Mouse (Mus musculus) heart, embryonic 15.5 days (tissue): ENCODE measurements around the gene Carf. TPM values are rescaled to one million over a fixed set of nuclear protein-coding genes. Genes with fewer than 3 reads are reported as not detected.
"Not testable (repeated sequence)": the region's sequence is repeated elsewhere in the genome, so short reads cannot be mapped to it uniquely, and the experiment has no call there.

Experiments
- ATAC-seq: fragments of 200-750 bp; cut with Nextera tagmentation; replicated peaks from 2 replicates; pipeline ENCODE4 v1.8.0; 2017; ENCODE audit warnings: low read depth, moderate TSS enrichment; ENCODE audit not compliant: insufficient number of reproducible peaks, insufficient read depth, low FRiP score
- H3K27ac ChIP-seq: fragments of 300-500 bp; sonication (generic); 2 replicates; pipeline ENCODE4 v1.5.1; 2015; ENCODE audit warnings: mild to moderate bottlenecking, inconsistent platforms
- H3K27me3 ChIP-seq: fragments of 300-500 bp; sonication (generic); 2 replicates; pipeline ENCODE4 v1.6.1; 2015; ENCODE audit warnings: inconsistent platforms
- H3K36me3 ChIP-seq: fragments of 300-500 bp; sonication (generic); 2 replicates; pipeline ENCODE4 v1.6.1; 2015; ENCODE audit warnings: mild to moderate bottlenecking, inconsistent platforms
- H3K4me1 ChIP-seq: fragments of 300-500 bp; sonication (generic); replicated peaks from 2 replicates; pipeline ENCODE4 v1.6.1; 2015; ENCODE audit warnings: inconsistent platforms
- H3K4me2 ChIP-seq: fragments of 300-500 bp; sonication (generic); 2 replicates; pipeline ENCODE4 v1.6.1; 2015; ENCODE audit warnings: inconsistent platforms, mild to moderate bottlenecking, moderate library complexity
- H3K4me3 ChIP-seq: fragments of 300-500 bp; sonication (generic); 2 replicates; pipeline ENCODE4 v1.5.1; 2015; ENCODE audit warnings: mild to moderate bottlenecking, inconsistent platforms
- H3K9ac ChIP-seq: fragments of 300-500 bp; sonication (generic); 2 replicates; pipeline ENCODE4 v1.6.1; 2015; ENCODE audit warnings: mild to moderate bottlenecking, inconsistent platforms
- H3K9me3 ChIP-seq: fragments of 300-500 bp; sonication (generic); replicated peaks from 2 replicates; pipeline ENCODE4 v1.6.1; 2016; ENCODE audit warnings: inconsistent platforms
- WGBS: fragments of 180-500 bp; shearing (Covaris S2); methylation state at CpG from one replicate; pipeline ENCODE4 v1.1.7; 2015; ENCODE audit warnings: mixed read lengths; 5-methylcytosine and 5-hydroxymethylcytosine counted together
- polyA plus RNA-seq: library from polyadenylated mRNA; unstranded; fragments of >200 nt; fragmentation: Nextera tagmentation; extraction: Ambion mirVana; gene quantifications from 2 replicates; pipeline ENCODE4 v1.2.1, GENCODE M21; 2015

Gene Carf
- polyA plus RNA-seq, 1 experiment from 2014 or later = 4.6 TPM

- no peak overlapping the region for H3K4me2 ChIP-seq
- no peak overlapping the region for H3K27ac ChIP-seq
- no peak overlapping the region for H3K9ac ChIP-seq
- H3K27me3 ChIP-seq = no peaks in the 10 kb centered on the region
- H3K4me1 ChIP-seq = no peaks in the 10 kb centered on the region
- WGBS = 72% methylated on average over 7 of the region's 7 CpGs
- ATAC-seq = no peak
- H3K4me3 ChIP-seq = no peak overlapping the region
- peaks cover 20% of the 10 kb centered on the region; the same call in 1 of the 2 replicates for H3K36me3 ChIP-seq
- no peaks in the 10 kb centered on the region for H3K9me3 ChIP-seq
Measured at GRCm38 (mm10) chr1:60117721-60118455, 19.8 kb downstream of the Carf start.

DNA sequence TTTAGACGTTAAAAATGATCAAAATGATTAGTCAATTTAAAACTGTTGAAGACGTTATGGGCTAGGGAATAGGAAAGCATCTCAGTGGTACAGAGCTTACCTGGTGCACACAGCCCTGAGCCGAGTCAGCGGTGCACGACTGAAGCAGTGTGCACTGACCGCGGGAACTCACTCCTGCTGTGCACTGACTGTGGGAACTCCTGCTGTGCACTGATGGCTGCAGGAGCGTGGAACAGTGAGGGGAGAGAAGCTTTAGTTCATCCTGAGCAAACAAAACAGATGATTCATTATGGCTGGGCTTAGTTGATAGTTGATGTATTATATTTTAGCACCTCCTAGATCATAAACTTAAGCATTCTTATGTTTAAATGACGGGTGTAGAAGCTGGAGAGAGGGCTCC, 39.3 kb downstream of the Carf start:
- H3K27me3 ChIP-seq = no peaks in the 10 kb centered on the region
- no peaks in the 10 kb centered on the region for H3K9me3 ChIP-seq
- H3K4me2 ChIP-seq = no peak overlapping the region
- no peaks in the 10 kb centered on the region for H3K4me1 ChIP-seq
- no peak overlapping the region for H3K27ac ChIP-seq
- WGBS = 64% methylated on average over 9 of the region's 9 CpGs
- no peak overlapping the region for H3K4me3 ChIP-seq
- H3K9ac ChIP-seq = no peak overlapping the region
- ATAC-seq = no peak
- no peaks in the 10 kb centered on the region; the same call in 1 of the 2 replicates for H3K36me3 ChIP-seq

GRCm38 (mm10) chr1:60152700-60153099, 54.7 kb downstream of the Carf start:
- no peak overlapping the region for H3K27ac ChIP-seq
- peaks cover 6% of the 10 kb centered on the region for H3K36me3 ChIP-seq
- no peaks in the 10 kb centered on the region for H3K4me1 ChIP-seq
- no peaks in the 10 kb centered on the region for H3K27me3 ChIP-seq
- WGBS = 73% methylated on average over 5 of the region's 5 CpGs
- no peak for ATAC-seq
- H3K4me3 ChIP-seq = no peak overlapping the region
- H3K9me3 ChIP-seq = no peaks in the 10 kb centered on the region
- no peak overlapping the region for H3K9ac ChIP-seq
- no peak overlapping the region for H3K4me2 ChIP-seq

DNA sequence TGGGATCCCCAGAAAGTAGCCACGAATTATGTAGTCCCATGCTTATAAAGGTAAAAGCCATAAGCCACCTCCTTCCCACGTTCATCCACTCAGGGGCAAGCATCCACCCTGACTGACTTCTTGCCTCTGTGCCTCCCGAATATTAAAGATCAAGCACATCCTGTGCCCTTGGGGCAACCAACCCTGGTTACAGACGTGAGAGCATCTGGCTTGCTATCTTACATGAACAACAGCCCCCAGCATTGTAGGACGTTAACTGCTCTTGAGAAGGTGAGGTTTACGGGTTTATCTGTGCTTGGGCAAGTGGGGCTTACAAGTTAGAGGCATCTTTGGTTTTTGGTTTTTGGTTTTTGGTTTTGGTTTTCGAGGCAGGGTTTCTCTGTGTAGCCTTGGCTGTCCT, 58.6 kb downstream of the Carf start:
- no peak overlapping the region for H3K9ac ChIP-seq
- 82% methylated on average over 7 of the region's 7 CpGs for WGBS
- no peaks in the 10 kb centered on the region for H3K9me3 ChIP-seq
- H3K4me1 ChIP-seq = no peaks in the 10 kb centered on the region
- no peak for ATAC-seq
- no peaks in the 10 kb centered on the region for H3K36me3 ChIP-seq
- H3K4me3 ChIP-seq = no peak overlapping the region
- no peaks in the 10 kb centered on the region for H3K27me3 ChIP-seq
- no peak overlapping the region for H3K4me2 ChIP-seq
- H3K27ac ChIP-seq = no peak overlapping the region

- 38% methylated on average over 3 of the region's 3 CpGs for WGBS
- Histone ChIP-seq H3K27me3 (no peaks in the 10 kb centered on the region), H3K27ac (no peak overlapping the region), H3K9me3 (no peaks in the 10 kb centered on the region), H3K4me2 (no peak overlapping the region), H3K36me3 (no peaks in the 10 kb centered on the region), H3K9ac (no peak overlapping the region), H3K4me1 (no peaks in the 10 kb centered on the region), H3K4me3 (no peak overlapping the region)
- no peak for ATAC-seq
Measured at GRCm38 (mm10) chr1:60158411-60158810, 60.4 kb downstream of the Carf start.

GRCm38 (mm10) chr1:60163676-60164075, 65.6 kb downstream of the Carf start:
- Histone ChIP-seq H3K9ac (no peak overlapping the region), H3K9me3 (no peaks in the 10 kb centered on the region), H3K27me3 (no peaks in the 10 kb centered on the region), H3K27ac (no peak overlapping the region), H3K4me2 (no peak overlapping the region), H3K36me3 (no peaks in the 10 kb centered on the region), H3K4me3 (no peak overlapping the region), H3K4me1 (no peaks in the 10 kb centered on the region)
- WGBS = 80% methylated on average over 3 of the region's 3 CpGs
- no peak for ATAC-seq

- Histone ChIP-seq H3K9me3 (no peaks in the 10 kb centered on the region), H3K4me2 (no peak overlapping the region), H3K4me3 (no peak overlapping the region), H3K36me3 (no peaks in the 10 kb centered on the region), H3K9ac (no peak overlapping the region), H3K27me3 (no peaks in the 10 kb centered on the region), H3K4me1 (peaks cover 4% of the 10 kb centered on the region; the same call in 1 of the 2 replicates), H3K27ac (no peak overlapping the region)
- WGBS = 59% methylated on average over 2 of the region's 2 CpGs
- no peak for ATAC-seq
Measured at GRCm38 (mm10) chr1:60169626-60170025, 71.6 kb downstream of the Carf start.

- 76% methylated on average over 2 of the region's 2 CpGs for WGBS
- H3K9ac ChIP-seq = no peak overlapping the region
- no peak overlapping the region for H3K27ac ChIP-seq
- H3K36me3 ChIP-seq = no peaks in the 10 kb centered on the region
- peaks cover 4% of the 10 kb centered on the region; the same call in 1 of the 2 replicates for H3K4me1 ChIP-seq
- ATAC-seq = no peak
- H3K4me2 ChIP-seq = no peak overlapping the region
- no peak overlapping the region for H3K4me3 ChIP-seq
- H3K9me3 ChIP-seq = no peaks in the 10 kb centered on the region
- no peaks in the 10 kb centered on the region for H3K27me3 ChIP-seq
Measured at GRCm38 (mm10) chr1:60170251-60170650, 72.2 kb downstream of the Carf start.

- 71% methylated on average over 3 of the region's 3 CpGs for whole genome bisulfite sequencing
- Histone ChIP-seq H3K4me2 (no peak overlapping the region), H3K27ac (no peak overlapping the region), H3K36me3 (no peaks in the 10 kb centered on the region), H3K4me1 (peaks cover 4% of the 10 kb centered on the region; the same call in 1 of the 2 replicates), H3K4me3 (no peak overlapping the region), H3K9me3 (no peaks in the 10 kb centered on the region), H3K9ac (no peak overlapping the region), H3K27me3 (no peaks in the 10 kb centered on the region)
- ATAC-seq = no peak
Measured at GRCm38 (mm10) chr1:60173119-60173518, 75.1 kb downstream of the Carf start.

DNA sequence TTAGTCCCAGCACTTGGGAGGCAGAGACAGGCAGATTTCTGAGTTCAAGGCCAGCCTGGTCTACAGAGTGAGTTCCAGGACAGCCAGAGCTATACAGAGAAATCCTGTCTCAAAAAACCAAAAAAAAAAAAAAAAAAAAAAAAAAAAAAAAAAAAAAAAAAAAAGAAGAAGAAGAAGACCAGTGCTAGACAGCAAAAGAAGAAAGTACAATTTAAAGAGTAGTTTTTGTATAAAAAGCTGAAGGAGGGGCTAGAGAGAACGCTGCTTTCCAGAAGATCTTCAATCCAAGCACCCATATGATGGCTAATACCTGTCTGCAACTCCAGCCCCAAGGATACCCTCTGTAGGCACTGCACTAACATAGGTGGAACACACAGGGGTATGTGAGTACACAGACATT, 79.8 kb downstream of the Carf start:
- H3K36me3 ChIP-seq, H3K27me3 ChIP-seq, H3K9me3 ChIP-seq, H3K4me2 ChIP-seq, H3K9ac ChIP-seq, H3K4me3 ChIP-seq, ATAC-seq, H3K27ac ChIP-seq: not testable (repeated sequence)
- whole genome bisulfite sequencing = 76% methylated on average over 1 of the region's 1 CpGs
- peaks cover 10% of the 10 kb centered on the region for H3K4me1 ChIP-seq

DNA sequence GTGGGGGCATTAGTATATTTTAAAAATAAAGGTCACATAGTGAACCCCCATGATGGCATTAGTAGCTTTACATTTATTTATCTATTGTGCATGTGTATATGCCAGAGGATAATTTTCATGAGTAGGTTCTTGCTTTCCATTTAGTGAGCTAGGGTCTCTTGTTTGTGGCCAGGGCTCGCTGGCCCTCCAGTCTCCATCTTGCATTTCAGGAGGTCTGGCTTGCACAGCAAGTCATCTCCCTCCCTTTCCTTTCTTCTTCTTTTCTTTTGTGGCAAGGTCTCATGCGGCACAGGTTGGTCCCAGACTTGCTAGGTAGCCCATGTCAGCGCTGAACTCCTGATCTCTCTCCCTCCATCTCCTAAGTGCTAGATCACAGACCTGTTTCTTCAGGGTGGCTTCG, 81.3 kb downstream of the Carf start:
- H3K9me3 ChIP-seq = no peaks in the 10 kb centered on the region
- peak overlapping the region; percentile 82 for H3K4me3 ChIP-seq
- H3K36me3 ChIP-seq = no peaks in the 10 kb centered on the region
- no peak for ATAC-seq
- peak overlapping the region; percentile 61; the same call in 1 of the 2 replicates for H3K9ac ChIP-seq
- H3K27ac ChIP-seq = peak overlapping the region; percentile 98; the same call in 1 of the 2 replicates
- peak overlapping the region; percentile 64 for H3K4me2 ChIP-seq
- peaks cover 10% of the 10 kb centered on the region for H3K4me1 ChIP-seq
- WGBS = 28% methylated on average over 4 of the region's 4 CpGs
- H3K27me3 ChIP-seq = no peaks in the 10 kb centered on the region
